Mouse (Mus musculus): ENCODE data around the gene Tbc1d14.

Gene Tbc1d14

GRCm38 (mm10) chr5:36578982-36579381 lies 14.1 kb downstream of the Tbc1d14 start:
- DNase-seq (ENCODE audit: extremely low read depth, low read depth, low spot score): no peak

DNA sequence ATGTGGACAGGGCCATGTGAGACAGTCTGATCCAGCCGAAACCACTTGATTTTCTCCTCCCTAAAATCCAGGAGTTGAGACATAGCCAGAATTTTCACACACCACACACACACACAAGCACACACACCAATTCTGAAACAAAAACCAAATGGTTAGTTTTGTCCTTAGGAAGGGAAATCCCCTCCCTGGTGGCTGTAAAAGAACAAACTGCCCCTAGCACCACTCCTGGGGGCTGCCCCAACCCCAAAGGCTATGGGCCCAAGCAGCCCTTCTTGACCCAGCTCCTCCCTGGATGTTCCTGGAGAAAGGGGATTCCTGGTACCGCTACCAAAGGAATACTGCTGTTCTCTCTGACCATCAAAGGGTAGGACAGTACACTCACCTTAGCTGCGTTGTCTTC lies 16.6 kb downstream of the Tbc1d14 start:
- no peak for DNase-seq (ENCODE audit: extremely low read depth, low read depth, low spot score)

- DNase-seq (ENCODE audit: extremely low read depth, low read depth, low spot score): no peak
Observed at GRCm38 (mm10) chr5:36575745-36576144, 17.3 kb downstream of the Tbc1d14 start.

GRCm38 (mm10) chr5:36575227-36575626 lies 17.8 kb downstream of the Tbc1d14 start:
- DNase-seq (ENCODE audit: extremely low read depth, low read depth, low spot score): no peak

GRCm38 (mm10) chr5:36574147-36574870 lies 18.8 kb downstream of the Tbc1d14 start:
- DNase-seq (ENCODE audit: extremely low read depth, low read depth, low spot score): no peak

- no peak for DNase-seq (ENCODE audit: extremely low read depth, low read depth, low spot score)
Observed at GRCm38 (mm10) chr5:36573354-36573753, 19.7 kb downstream of the Tbc1d14 start.

GRCm38 (mm10) chr5:36571371-36571770 lies 21.7 kb downstream of the Tbc1d14 start:
- DNase-seq (ENCODE audit: extremely low read depth, low read depth, low spot score): no peak

DNA sequence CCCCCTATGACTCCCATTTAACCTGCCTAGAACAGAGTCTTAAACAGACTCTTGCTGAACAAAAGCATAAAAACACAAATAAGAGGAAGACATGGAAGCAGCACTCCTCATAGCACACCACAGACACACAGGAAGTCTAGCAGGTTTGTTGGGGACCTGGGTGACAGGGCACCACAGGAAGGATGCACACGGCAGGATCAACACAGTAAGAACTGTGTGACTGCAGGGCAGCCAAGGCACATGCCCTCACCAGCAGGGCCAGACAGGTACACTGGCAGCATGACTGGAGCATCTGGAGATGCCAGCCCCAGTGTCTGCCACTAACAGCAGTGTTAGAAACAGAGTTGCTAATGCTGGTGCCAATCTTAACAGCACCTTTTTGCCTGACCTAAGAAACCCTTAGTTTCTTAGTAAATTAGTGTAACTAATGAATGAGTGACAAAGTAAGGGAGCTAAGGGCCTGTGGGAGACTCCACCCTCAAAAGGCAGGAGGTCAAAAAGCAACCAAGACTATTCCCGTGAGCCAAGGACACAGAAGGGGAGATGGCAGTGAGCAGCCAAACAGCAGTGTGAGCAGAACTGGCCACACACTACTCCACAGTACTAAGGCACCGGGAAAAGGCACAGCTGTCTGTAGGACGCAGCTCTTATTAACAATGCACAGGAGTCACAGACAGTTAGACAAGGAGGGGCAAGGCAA lies 22.4 kb downstream of the Tbc1d14 start:
- no peak for DNase-seq (ENCODE audit: extremely low read depth, low read depth, low spot score)

DNA sequence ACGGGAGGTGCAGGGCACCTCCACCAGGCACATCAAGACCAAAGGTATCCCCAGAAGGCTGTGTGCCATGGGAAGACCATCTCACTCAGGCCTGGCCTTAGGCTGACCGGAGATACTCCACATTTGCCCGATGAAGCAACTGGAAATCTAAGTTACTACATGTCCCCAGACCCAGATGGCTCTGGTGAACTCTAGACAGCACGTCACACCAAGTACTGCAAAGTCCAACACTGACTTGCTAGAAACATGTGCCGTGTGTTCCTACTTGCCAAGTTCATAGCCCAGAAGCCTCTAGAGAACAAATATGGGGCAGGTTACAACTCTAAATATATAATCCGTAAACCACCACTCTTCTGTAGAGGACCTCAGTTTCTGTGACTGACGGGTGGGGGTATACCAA lies 23.0 kb downstream of the Tbc1d14 start:
- DNase-seq (ENCODE audit: extremely low read depth, low read depth, low spot score): no peak

DNA sequence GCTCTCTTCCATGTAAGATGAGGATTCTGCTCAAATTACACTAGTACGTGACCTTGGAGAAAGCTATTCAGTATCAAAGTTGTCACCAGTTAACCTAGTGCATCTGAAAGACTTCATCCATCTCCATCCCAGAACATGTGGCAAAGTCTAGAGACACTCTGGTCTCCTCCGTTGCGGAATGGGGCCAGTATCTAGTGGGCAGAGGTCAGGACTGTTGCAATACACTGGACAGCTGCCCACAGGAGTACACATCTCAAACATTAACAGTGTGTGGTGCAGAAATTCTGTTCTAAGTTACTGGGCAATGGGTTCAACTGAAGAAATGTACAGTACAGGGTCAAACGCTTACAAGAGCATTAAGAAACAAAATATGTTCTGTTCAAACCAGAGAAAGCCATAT lies 25.0 kb downstream of the Tbc1d14 start:
- DNase-seq (ENCODE audit: extremely low read depth, low read depth, low spot score): no peak

- DNase-seq (ENCODE audit: extremely low read depth, low read depth, low spot score): no peak
Observed at GRCm38 (mm10) chr5:36567627-36568026, 25.4 kb downstream of the Tbc1d14 start.

DNA sequence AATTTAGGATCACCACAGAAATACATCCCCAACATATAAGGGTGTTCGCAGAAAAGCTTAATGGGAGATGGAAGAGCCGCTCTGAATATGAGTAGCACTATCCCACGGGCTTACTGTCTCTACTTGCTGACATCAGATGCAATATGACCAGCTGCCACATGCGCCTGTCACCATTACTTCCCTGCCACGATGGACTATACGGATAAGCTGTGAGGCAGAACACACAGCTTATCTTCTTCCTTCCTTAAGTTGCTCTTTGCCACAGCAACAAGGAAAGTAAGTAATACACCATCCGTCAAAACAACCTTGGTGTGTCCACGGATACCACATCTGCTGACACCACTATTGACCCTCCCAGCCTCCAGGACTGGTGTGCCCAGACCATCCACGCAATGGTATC lies 28.5 kb downstream of the Tbc1d14 start:
- DNase-seq (ENCODE audit: extremely low read depth, low read depth, low spot score): no peak

- DNase-seq (ENCODE audit: extremely low read depth, low read depth, low spot score): no peak
Observed at GRCm38 (mm10) chr5:36563741-36564140, 29.3 kb downstream of the Tbc1d14 start.

GRCm38 (mm10) chr5:36562791-36563445 lies 30.2 kb downstream of the Tbc1d14 start:
- DNase-seq (ENCODE audit: extremely low read depth, low read depth, low spot score): no peak

DNA sequence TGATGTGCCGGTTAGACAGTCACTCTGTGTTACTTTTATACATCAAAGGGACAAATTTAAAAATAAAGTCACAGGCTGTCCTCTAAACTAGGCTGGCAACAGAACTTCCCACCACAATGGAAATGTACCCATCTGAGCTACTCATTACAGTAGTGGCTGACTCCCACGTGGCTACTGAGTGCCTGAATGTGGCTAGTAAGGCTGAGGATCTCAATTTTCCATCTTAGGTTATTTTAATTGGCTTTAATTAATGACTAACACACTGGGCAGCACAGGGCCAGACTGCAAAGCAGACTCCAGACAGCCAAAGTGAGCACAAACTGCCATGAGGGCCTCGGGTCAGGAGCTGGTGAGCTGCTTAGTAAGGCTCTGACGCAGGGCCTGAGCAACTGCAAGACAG lies 31.6 kb downstream of the Tbc1d14 start:
- DNase-seq (ENCODE audit: extremely low read depth, low read depth, low spot score): no peak

- DNase-seq (ENCODE audit: extremely low read depth, low read depth, low spot score): no peak
Observed at GRCm38 (mm10) chr5:36560490-36560889, 32.6 kb downstream of the Tbc1d14 start.

DNA sequence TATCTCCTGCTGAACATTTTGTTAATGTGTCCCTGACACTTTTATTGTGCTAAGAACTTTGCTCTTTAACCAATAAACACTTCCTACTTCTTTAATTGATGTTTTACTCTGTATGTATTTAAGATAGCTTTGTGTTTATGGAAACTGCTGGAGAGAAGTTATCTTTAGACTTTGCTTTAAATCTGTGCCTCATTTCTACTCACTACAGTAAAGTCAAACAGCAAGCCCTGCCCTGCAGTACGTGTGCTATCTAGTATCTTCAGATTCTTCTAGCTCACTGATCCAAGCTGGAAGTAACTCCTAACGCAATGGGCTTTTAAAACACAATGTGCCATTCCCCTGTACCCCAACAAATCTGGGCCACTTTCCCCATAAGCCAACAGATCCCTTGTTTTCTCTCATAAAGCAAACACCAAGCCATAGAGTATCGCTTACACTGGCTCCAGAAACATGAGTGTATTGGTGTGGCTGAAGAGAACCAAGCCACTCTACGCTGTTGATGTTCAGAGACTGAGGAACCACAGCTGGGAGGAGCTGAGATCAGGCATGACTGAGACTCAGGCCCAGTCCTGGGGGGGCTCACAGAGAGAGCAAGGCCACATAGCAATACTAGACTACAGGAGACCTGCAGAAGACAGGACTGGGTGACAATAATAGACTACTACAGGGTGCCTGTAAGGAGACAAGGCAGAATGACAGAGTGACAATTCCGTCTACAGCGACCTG lies 33.4 kb downstream of the Tbc1d14 start:
- no peak for DNase-seq (ENCODE audit: extremely low read depth, low read depth, low spot score)

- no peak for DNase-seq (ENCODE audit: extremely low read depth, low read depth, low spot score)
Observed at GRCm38 (mm10) chr5:36559106-36559505, 34.0 kb downstream of the Tbc1d14 start.

DNA sequence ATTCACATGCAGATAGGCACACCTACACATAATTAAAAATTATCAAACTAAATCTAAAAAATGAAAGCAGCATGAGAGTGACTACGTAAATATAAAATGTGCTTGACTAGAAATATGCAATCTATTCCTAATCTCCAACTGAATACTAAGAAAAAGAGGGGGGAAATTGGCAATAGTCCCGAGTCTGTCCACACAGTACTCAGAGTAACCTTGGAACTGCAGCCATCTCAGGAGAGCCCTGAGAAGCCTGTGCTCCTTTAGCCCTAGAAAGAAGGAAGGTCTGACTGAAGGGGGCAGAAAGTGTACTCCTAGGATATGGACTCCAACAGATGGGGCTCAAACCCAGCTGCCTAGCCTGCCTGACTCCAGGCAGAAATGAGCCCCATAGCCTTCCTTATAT lies 34.5 kb downstream of the Tbc1d14 start:
- DNase-seq (ENCODE audit: extremely low read depth, low read depth, low spot score): no peak

GRCm38 (mm10) chr5:36557584-36558308 lies 35.3 kb downstream of the Tbc1d14 start:
- DNase-seq (ENCODE audit: extremely low read depth, low read depth, low spot score): no peak

DNA sequence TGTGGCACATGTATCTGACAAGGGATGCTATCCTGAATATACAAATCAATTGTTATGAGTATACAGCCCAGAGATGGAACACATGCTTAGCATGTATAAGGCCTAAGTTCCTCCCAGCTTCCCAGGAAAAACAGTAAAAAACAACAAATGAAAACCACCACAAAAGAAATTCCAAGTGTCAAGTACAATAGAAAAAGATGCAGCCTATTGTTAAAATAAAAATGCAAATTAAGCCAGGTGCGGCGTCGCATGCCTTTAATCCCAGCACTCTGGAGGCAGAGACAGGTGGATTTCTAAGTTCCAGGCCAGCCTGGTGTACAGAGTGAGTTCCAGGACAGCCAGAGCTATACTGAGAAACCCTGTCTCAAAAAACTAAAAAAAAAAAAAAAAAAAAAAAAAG lies 36.2 kb downstream of the Tbc1d14 start:
- DNase-seq (ENCODE audit: extremely low read depth, low read depth, low spot score): no peak

Data from fat pad, adult 2 months (tissue).